Mouse (Mus musculus) left cerebral cortex, adult 18-20 months (tissue): ENCODE measurements around the gene Trove2. TPM values are rescaled to one million over a fixed set of nuclear protein-coding genes. Genes with fewer than 3 reads are reported as not detected.
A peak's percentile ranks its signal among the peaks of the same experiment; 100 is the strongest.

ENCODE experiments used
- DNase-seq, 2 experiments: peaks; one replicate each; pipeline ENCODE4 v3.0.0; 2021 to 2022; ENCODE audit warnings: low spot score in 2 of 2, mixed read lengths in 1 of 2
- long read RNA-seq, 2 experiments: library from polyadenylated mRNA; stranded (forward); transcript quantifications; one replicate each; pipeline ENCODE4 v2.0.0; 2021
- total RNA-seq, 2 experiments: library from RNA; stranded (reverse); gene quantifications; 2 replicates each; pipeline ENCODE4 v1.2.3; 2021

Trove2 gene
- 10 to 100 TPM; 30.6 to 32.0 TPM for total RNA-seq
- long read RNA-seq, experiment 1, full-length matches to known transcripts: 15 of 24 reads
- long read RNA-seq, experiment 1, partial matches to known transcripts: 2 of 24 reads
- long read RNA-seq, experiment 1, other reads (novel, unspliced or antisense): 7 of 24 reads
- long read RNA-seq, experiment 2, full-length matches to known transcripts: 3 of 5 reads
- long read RNA-seq, experiment 2, partial matches to known transcripts: 0 of 5 reads
- long read RNA-seq, experiment 2, other reads (novel, unspliced or antisense): 2 of 5 reads

DNA sequence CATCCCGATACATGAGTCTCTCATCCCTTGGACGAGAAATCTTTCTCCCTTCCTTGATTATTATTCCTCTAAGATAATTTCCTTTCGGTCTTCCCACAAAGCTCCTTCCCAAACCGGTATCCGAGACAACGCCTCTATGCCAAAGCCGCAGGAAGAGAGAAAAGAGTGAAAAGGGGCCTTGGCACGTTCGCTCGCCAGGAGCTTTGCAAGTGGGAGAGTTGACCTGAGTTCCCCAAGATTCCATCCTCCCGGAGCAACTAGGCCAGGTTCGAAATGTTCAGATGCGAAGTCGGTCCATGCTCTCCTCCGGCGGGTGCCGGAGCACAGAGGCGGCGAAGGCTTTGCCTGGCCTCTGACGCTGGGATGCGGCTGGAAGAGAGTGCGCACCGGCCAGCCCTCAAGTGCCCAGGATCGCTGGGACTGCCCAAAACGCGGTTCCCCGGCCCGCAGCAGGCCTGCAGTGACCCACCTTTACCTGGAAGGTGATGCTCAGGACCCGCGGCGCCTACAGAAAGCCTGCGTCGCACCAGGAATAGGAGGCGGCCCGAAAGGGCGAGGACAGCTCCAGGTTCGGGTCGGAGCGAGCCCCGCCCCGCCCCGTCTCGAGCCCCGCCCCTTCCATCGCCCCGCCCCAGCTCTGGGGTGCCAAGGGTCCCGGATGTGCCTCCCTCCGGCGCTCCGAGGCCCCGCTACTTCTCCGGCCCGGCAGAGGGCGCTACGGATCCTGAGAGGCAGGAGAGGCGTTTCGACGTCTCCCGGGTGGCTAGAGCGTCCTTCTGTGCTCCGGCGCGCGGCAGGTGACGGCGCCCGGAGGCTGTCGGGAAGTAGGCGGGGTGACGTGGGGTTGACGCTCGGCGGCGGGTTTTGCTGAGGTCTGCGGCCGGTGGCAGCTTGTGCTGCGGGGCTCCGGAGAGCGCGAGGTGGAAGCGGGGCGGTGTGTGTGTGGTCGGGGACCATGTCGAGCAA lies at the start of gene Trove2, which contains the start of gene Uchl5:
Trove2 (minus strand) TSS at position 623 of the 966 bp plus-strand sequence.
Uchl5 (plus strand) TSS at position 827 of the 966 bp plus-strand sequence.
- DNase-seq: peak; percentile 99 to 100

- no peak for DNase-seq
Observed at GRCm38 (mm10) chr1:143822677-143823076, 45.8 kb upstream of the Trove2 start.

GRCm38 (mm10) chr1:143820096-143820877 lies 43.4 kb upstream of the Trove2 start:
- no peak for DNase-seq

- peak; percentile 69 to 86 for DNase-seq
Observed at GRCm38 (mm10) chr1:143813676-143814360, 37.0 kb upstream of the Trove2 start.

GRCm38 (mm10) chr1:143809062-143809461 lies 32.2 kb upstream of the Trove2 start:
- no peak for DNase-seq

- peak in 1 of 2 experiments; percentile 29 for DNase-seq
Observed at GRCm38 (mm10) chr1:143803537-143803936, 26.7 kb upstream of the Trove2 start.

- no peak for DNase-seq
Observed at GRCm38 (mm10) chr1:143788584-143789227, 11.8 kb upstream of the Trove2 start.

DNA sequence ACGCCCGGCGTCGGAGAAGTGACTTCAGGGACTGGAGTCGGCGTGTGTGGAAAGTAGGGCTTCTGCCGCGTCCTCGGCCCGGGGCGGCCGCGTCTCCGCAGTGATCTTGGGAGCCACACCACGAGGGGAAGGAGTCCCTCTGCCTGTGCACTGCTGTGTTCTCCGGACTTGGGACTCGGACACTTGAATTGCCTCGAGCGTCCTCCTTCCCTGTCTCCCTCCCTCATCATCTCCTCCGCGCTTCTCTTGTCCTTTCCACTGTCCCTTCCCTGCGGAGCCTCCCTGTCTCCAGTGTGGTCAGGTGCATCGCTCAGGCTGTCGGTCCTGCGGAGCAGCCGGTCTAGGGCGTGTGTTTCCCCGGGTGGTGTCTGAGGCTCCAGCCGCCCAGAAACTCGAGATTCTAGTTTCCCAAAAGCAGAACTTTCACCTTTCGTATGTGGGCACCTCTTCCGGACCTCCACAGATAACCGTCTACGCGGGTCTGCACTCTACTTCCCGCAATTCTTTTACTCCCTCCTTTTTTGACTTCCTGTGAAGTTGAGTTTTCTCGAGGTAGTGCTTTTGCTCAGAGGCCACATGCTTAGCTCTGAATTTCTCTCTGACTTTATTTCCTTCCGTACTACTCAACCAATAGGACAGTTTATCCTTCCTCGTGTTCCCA lies 820 bp upstream of the Trove2 start:
- no peak for DNase-seq

- DNase-seq: peak in 1 of 2 experiments; percentile 12
Observed at GRCm38 (mm10) chr1:143773909-143774308, 3.0 kb downstream of the Trove2 start.

GRCm38 (mm10) chr1:143773082-143773481 lies 3.8 kb downstream of the Trove2 start:
- DNase-seq: no peak

DNA sequence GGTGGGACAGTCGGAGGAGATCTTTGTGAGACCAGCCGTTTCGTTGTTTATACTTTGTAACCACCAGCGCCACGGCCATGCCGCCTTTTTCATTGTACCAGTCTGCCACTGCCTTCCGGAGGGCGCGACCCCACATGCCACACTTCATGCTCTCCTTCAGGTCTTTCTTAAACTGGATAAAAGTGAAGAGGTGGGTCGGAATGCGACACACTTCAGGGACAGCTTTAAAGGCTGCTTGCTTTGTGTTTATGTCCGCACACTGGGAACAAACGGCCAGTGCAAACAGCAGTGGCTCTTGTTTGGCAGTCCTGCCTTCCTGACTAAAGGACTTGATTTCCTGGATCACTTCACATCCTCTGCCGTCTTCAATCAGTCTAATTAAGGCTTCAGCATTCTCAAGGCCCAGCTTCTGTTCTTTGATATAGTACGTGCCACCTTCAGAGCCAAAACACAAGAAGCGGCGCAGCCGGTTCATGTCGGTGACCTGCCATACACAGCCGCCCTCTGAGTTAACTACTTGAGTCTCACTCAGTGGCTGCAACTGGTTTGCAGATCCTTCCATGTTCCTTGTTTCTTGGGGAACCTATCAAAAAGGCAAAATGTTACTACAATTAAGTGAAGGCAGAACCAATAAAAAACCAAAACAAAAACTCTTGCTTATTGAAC lies 6.3 kb downstream of the Trove2 start:
- DNase-seq: no peak

GRCm38 (mm10) chr1:143766238-143766637 lies 10.6 kb downstream of the Trove2 start:
- DNase-seq: no peak

DNA sequence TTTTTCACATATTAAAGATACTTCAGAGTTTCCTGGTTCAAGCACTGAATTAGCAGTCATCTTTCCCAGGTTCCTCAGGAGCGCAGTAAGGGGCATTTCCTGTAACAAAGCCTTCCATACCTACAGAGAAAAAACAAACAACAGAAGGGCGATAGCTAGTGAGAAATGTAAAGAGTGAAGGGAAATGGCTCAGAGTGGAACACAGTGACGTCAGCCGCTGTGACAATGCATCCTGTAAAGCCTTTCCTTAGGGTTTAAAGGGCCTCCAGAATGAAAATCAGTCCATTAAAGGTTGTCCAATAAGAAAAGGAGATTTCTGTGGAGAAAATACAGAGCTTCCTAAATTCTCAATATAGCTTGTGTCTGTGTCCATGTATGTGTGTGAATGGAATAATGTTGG lies 11.1 kb downstream of the Trove2 start:
- DNase-seq: no peak

- no peak for DNase-seq
Observed at GRCm38 (mm10) chr1:143764443-143764842, 12.4 kb downstream of the Trove2 start.

GRCm38 (mm10) chr1:143762159-143762558 lies 14.7 kb downstream of the Trove2 start:
- no peak for DNase-seq

DNA sequence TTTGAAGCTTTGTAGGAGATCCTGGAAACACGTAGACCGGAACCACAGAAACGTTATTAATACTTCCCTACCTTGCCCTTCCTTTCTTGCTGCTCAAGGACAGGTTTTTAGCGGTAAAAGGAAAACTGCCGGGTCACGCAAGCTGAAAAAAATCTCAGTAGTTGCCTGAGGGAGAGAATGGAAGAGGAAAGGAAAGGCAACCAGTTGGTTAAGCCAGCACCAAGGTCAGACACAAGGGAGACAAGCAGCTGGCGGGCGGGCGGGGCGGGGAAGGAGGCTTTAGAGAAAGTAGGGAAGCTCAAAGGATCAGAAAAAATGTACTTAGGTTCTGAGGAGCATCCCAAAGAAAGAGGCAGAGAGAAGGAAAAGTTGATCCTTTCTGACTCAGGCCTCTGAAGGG lies 31.0 kb downstream of the Trove2 start:
- DNase-seq: no peak

DNA sequence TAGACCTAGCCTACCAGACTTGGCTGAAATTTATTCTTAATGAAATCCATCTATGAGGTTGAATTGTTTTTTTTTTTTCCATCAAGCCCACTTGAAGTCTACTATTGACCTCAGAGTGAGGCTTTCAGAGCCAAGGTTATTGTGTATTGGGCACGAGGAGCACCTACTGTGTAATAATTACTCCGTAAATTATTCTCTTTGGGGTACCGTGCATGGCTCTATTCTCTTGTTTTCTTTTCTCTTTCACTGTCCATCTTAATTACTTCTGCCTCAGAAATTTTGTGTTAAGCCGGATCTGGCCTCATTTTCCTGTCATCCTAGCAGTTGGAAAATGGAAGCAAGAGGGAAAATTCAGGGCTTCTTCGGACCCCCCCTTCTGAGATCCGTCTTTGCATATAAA lies 34.7 kb downstream of the Trove2 start:
- DNase-seq: no peak

DNA sequence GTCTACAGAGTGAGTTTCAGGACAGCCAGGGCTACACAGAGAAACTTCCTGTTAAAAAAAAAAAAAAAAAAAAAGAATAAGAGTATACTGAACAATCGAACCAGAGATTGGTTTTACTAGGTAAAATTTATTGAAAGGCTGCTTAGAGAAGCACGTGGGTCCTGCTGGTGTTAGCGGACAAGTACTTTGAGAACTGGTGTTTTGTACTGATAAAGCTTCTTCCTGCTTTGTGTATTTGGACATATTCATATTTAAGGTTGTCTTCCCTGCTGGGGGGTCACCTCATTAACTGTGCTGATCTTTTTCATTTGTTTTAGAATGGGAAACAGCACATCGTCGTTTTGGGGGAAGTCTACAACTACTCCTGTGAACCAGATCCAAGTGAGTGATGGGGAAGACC lies 35.5 kb downstream of the Trove2 start:
- DNase-seq: no peak

GRCm38 (mm10) chr1:143740581-143740980 lies 36.3 kb downstream of the Trove2 start:
- peak; percentile 10 to 25 for DNase-seq
